Mouse (Mus musculus) kidney, embryonic 14.5 days (tissue): ENCODE measurements around the gene Pls1. TPM values are rescaled to one million over a fixed set of nuclear protein-coding genes. Genes with fewer than 3 reads are reported as not detected.

Source experiments
- ATAC-seq: fragments of 200-750 bp; cut with Nextera tagmentation; 2 replicates; pipeline ENCODE4 v1.8.0; 2017; ENCODE audit warnings: moderate number of reproducible peaks, mild to moderate bottlenecking, moderate TSS enrichment, moderate library complexity; ENCODE audit not compliant: low FRiP score, low TSS enrichment
- H3K27ac ChIP-seq: fragments of 300-500 bp; sonication (generic); 2 replicates; pipeline ENCODE4 v1.5.1; 2014; ENCODE audit warnings: low read depth, mild to moderate bottlenecking, low read length, moderate library complexity, mixed read lengths
- H3K27me3 ChIP-seq: fragments of 300-500 bp; sonication (generic); 2 replicates; pipeline ENCODE4 v1.6.1; 2014; ENCODE audit warnings: mild to moderate bottlenecking, low read length; ENCODE audit not compliant: control insufficient read depth, insufficient read depth
- H3K36me3 ChIP-seq: fragments of 300-500 bp; sonication (generic); 2 replicates; pipeline ENCODE4 v1.6.1; 2014; ENCODE audit warnings: low read length, mixed read lengths; ENCODE audit not compliant: control insufficient read depth, insufficient read depth
- H3K4me1 ChIP-seq: fragments of 300-500 bp; sonication (generic); 2 replicates; pipeline ENCODE4 v1.6.1; 2014; ENCODE audit warnings: low read length, mixed read lengths; ENCODE audit not compliant: control insufficient read depth, insufficient read depth
- H3K4me2 ChIP-seq: fragments of 300-500 bp; sonication (generic); replicated peaks from 2 replicates; pipeline ENCODE4 v1.6.1; 2014; ENCODE audit warnings: low read depth, mild to moderate bottlenecking, low read length
- H3K4me3 ChIP-seq: fragments of 300-500 bp; sonication (generic); 2 replicates; pipeline ENCODE4 v1.5.1; 2014; ENCODE audit warnings: mild to moderate bottlenecking, low read length
- H3K9ac ChIP-seq: fragments of 300-500 bp; sonication (generic); 2 replicates; pipeline ENCODE4 v1.6.1; 2014; ENCODE audit warnings: low read depth, mild to moderate bottlenecking, low read length, moderate library complexity
- H3K9me3 ChIP-seq: fragments of 300-500 bp; sonication (generic); 2 replicates; pipeline ENCODE4 v1.6.1; 2016; ENCODE audit warnings: low read length; ENCODE audit not compliant: control insufficient read depth
- WGBS: fragments of 180-500 bp; shearing (Covaris S2); extraction: QIAGEN DNeasy Blood & Tissue Kit; methylation state at CpG from one replicate; pipeline ENCODE4 v1.1.7; 2014; 5-methylcytosine and 5-hydroxymethylcytosine counted together
- polyA plus RNA-seq: library from polyadenylated mRNA; unstranded; fragments of >200 nt; fragmentation: Nextera tagmentation; extraction: Ambion mirVana; gene quantifications from 2 replicates; pipeline ENCODE4 v1.2.1, GENCODE M21; 2014

The Pls1 gene
- polyA plus RNA-seq, 1 experiment from 2014 or later: 14.1 TPM

DNA sequence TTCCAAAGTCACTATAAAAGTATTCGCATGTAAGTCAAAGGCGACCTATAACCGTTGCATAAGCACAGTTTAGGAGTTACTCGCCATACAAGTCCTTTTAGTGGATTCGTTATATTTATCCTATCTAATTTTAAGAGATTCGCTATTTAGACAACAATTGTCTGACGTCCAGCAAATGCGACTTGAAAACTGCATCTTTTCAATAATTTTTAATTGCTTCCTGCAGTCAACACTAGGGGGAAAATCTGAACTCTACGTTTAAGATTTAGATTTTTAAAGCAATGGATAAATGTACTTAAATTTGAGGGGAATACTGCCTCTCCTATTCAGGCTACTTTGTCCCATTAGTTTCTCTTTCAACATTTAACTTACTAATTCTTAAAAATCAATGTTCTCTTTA is 94.4 kb downstream of the Pls1 start:
- no peak overlapping the region for H3K27ac ChIP-seq
- H3K27me3 ChIP-seq: peaks cover 12% of the 10 kb centered on the region
- peak overlapping the region; percentile 81; the same call in 1 of the 2 replicates for H3K4me3 ChIP-seq
- ATAC-seq: no peak
- H3K4me1 ChIP-seq: no peaks in the 10 kb centered on the region
- 42% methylated on average over 9 of the region's 9 CpGs for WGBS
- peak overlapping the region; percentile 98 for H3K4me2 ChIP-seq
- H3K36me3 ChIP-seq: no peaks in the 10 kb centered on the region
- H3K9me3 ChIP-seq: no peaks in the 10 kb centered on the region
- no peak overlapping the region for H3K9ac ChIP-seq

DNA sequence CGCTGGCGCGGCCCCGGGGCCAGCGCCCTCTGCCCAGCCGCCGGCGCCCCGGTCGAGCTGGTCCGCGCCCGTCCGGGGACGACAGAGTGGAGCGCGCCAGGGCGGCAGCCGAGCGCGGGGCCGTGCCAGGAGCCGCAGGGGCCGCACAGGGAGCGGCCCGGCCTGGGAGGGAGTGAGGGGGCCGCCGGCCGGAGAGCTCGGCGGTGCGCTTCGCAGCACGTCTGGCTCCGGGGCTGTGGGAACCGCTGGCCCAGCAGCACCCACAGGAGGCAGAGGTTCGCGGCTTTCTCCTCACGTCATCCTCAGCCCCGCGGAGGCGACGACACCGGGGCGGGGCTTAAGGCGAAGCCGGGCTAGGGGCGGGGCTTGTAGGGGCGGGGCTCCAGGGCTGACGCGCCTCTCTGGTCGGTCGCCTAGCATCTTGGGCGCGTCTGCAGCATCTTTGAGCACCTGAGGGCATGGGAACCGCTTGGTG is 95.0 kb downstream of the Pls1 start, which contains the start of gene Trpc1:
TSS of gene Trpc1 (minus strand) at position 339 of the 475 bp plus-strand sequence.
- Histone ChIP-seq H3K27me3 (peaks cover 12% of the 10 kb centered on the region), H3K36me3 (no peaks in the 10 kb centered on the region), H3K27ac (no peak within 1 kb of the TSS), H3K4me3 (peak within 1 kb of the TSS; percentile 81), H3K9ac (peak within 1 kb of the TSS; percentile 79), H3K4me2 (peak within 1 kb of the TSS; percentile 98), H3K9me3 (no peaks in the 10 kb centered on the region), H3K4me1 (no peaks in the 10 kb centered on the region)
- under 1% methylated on average over 56 of the region's 56 CpGs for WGBS
- peak; percentile 99 for ATAC-seq

DNA sequence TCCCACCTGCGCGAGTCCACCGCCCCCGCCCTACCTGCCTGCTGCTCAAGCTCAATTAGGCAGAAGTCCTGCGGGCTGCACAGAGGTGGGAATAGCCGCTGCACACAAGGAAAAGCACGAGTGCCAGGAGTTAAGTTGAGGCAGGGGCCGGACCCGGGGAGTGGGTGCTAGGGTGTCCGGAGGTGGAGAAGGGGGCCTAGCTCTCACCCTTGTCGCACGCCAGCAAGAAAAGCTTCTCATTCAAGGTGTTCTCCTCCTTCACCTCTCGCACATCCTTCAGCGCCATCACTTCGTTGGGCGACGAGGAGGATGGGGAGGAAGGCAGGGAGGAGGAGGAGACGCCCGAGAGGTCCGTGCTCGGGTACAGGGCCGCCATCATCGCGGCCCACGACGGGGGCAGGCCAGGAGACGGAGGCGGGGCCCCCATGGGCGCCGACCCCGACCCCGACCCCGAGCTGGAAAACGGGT is 95.6 kb downstream of the Pls1 start:
- Histone ChIP-seq H3K36me3 (no peaks in the 10 kb centered on the region), H3K9ac (peak overlapping the region; percentile 79), H3K4me2 (peak overlapping the region; percentile 98), H3K27me3 (peaks cover 12% of the 10 kb centered on the region), H3K27ac (no peak overlapping the region), H3K9me3 (no peaks in the 10 kb centered on the region), H3K4me1 (no peaks in the 10 kb centered on the region), H3K4me3 (peak overlapping the region; percentile 81)
- peak; percentile 65 for ATAC-seq
- 1% methylated on average over 34 of the region's 34 CpGs for WGBS

DNA sequence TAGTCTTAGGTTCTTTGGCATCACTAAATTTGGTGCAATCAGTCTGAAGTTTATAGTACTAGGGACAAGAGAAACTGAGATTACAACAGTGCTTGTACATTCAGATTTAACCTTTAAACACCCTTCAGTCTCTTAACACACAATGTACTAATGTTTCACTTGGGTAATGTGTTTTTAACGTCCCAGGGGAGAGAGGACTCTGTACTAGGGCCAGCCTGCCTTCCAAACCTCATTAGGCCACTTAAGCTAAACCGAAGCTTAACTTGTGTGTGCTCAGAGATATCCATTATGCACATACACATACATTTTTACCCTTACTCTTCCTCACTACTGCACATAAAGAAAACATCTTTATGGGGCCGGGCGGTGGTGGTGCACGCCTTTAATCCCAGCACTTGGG is 97.8 kb downstream of the Pls1 start:
- no peak overlapping the region for H3K27ac ChIP-seq
- H3K27me3 ChIP-seq: peaks cover 12% of the 10 kb centered on the region
- H3K4me3 ChIP-seq: no peak overlapping the region
- no peaks in the 10 kb centered on the region for H3K36me3 ChIP-seq
- no peaks in the 10 kb centered on the region for H3K4me1 ChIP-seq
- H3K9ac ChIP-seq: no peak overlapping the region
- no peak for ATAC-seq
- H3K9me3 ChIP-seq: no peaks in the 10 kb centered on the region
- H3K4me2 ChIP-seq: no peak overlapping the region
- 87% methylated on average over 5 of the region's 5 CpGs for WGBS

DNA sequence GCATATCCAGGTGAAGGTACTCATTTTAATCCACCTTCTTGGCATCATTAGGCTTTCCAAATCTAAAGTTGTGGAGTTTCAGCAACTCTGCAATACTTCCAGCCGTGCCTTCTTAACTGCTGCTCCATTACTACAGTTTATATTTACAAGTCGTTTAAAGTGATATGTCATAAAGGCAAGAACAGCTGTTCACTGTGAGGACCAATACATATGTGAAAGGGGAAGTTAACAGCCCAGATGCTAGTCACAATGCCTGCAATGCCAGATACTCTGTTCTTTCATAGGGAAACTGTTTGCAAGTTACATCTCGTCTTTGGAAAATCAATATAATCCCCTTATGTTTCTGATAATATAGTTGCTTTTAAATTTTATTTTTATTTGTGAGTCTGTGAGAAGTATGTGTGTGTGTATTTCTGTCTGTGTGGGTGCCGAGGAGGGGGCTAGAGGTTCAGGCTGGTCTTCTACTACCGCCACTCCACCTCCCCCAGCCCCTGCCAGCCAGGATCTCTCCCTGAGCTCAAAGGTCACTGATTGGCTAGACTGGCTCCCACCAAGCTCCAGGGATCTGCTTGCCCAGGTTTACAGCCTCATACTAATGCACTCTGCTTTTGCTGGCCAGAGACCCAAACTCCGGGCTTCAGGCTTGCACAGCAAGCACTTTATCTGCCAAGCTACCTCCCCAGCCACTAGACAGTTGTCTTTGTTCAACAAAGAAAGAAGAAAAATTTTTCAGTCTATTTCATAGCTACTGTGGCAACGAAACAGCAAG is 100.1 kb downstream of the Pls1 start:
- Histone ChIP-seq H3K27me3 (peaks cover 8% of the 10 kb centered on the region), H3K4me1 (no peaks in the 10 kb centered on the region), H3K9ac (no peak overlapping the region), H3K4me2 (no peak overlapping the region), H3K9me3 (no peaks in the 10 kb centered on the region), H3K4me3 (no peak overlapping the region), H3K27ac (no peak overlapping the region), H3K36me3 (no peaks in the 10 kb centered on the region)
- 52% methylated on average over 7 of the region's 7 CpGs for WGBS
- no peak for ATAC-seq

DNA sequence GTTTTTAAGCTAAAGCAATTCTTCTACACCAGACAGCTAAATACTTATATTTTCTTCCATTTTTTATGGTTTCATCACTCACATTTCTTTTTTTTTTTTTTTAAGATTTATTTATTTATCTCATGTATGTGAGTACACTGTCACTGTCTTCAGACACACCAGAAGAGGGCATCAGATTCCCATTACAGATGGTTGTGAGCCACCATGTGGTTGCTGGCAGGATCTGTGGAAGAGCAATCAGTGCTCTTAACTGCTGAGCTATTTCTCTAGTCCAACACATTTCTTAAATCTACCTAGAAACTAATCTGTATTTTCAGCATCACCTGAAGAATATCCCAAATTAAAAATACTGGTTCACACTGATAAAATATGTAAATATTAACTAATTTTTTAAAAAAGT is 108.9 kb downstream of the Pls1 start:
- H3K9ac ChIP-seq: no peak overlapping the region
- H3K9me3 ChIP-seq: no peaks in the 10 kb centered on the region
- H3K4me1 ChIP-seq: no peaks in the 10 kb centered on the region
- H3K4me3 ChIP-seq: no peak overlapping the region
- no peaks in the 10 kb centered on the region for H3K36me3 ChIP-seq
- no peaks in the 10 kb centered on the region for H3K27me3 ChIP-seq
- no peak overlapping the region for H3K27ac ChIP-seq
- no peak for ATAC-seq
- H3K4me2 ChIP-seq: no peak overlapping the region

DNA sequence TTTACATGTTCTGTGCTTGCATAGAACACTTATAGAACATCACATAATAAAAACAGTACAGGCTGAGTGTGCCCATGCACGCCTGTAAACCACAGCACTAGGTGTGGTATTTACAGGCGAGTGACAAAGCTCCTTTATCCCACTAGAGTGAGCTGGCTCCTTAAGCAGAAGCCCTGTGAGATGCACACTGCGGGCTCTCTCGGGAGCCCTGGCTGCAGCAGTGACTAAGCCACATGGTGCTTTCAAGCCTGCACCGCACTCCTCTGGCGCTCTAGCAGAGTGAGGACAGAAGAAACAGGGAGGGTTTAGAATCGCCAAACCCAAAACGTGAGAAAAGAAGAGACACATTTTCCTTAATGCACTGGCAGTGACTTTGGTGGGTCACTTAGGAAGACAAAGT is 132.5 kb downstream of the Pls1 start:
- H3K9ac ChIP-seq: no peak overlapping the region
- ATAC-seq: no peak
- no peaks in the 10 kb centered on the region for H3K4me1 ChIP-seq
- no peak overlapping the region for H3K4me3 ChIP-seq
- 38% methylated on average over 8 of the region's 8 CpGs for WGBS
- H3K27me3 ChIP-seq: no peaks in the 10 kb centered on the region
- no peak overlapping the region for H3K4me2 ChIP-seq
- no peak overlapping the region for H3K27ac ChIP-seq
- H3K9me3 ChIP-seq: no peaks in the 10 kb centered on the region
- no peaks in the 10 kb centered on the region for H3K36me3 ChIP-seq

DNA sequence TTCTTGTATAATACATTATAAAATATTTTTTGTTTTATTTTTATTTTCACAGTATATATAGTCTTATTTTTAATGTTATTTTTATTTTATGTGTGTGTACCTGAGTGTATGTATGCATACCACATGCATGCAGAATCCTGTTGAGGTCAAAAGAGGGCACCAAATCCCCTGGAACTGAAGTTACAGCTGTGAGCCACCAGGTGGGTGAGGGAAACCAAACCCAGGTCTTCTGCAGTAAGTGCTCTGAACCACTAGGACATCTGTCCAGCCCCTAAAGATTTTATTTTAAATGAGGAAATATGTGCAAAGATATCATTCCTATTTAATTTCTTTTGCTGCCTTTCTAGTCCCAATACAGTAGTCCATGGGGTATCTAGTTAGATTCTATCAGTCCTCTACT is 136.2 kb downstream of the Pls1 start:
- Histone ChIP-seq H3K9me3 (no peaks in the 10 kb centered on the region), H3K27ac (no peak overlapping the region), H3K9ac (no peak overlapping the region), H3K4me3 (no peak overlapping the region), H3K4me1 (no peaks in the 10 kb centered on the region), H3K4me2 (no peak overlapping the region), H3K27me3 (no peaks in the 10 kb centered on the region), H3K36me3 (no peaks in the 10 kb centered on the region)
- no peak for ATAC-seq

DNA sequence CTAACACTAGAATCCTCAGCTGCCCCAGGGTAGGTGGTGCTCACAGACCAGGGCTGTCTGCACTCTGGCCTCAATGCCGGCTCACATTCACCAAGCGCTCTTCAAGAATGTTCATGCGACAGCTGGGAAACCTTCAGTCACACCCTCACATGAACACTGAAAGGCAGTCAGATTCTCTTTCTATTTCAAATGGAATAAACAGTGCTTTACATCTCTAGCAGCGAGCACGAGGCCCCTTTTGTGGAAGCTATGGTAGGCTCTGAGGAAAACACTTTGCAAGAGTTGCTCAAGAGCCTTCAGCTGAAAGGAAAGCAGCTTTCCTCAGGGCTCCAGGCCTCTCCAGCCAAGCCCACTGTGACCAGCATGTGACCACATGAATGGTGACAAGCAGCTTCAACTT is 139.7 kb downstream of the Pls1 start:
- no peaks in the 10 kb centered on the region for H3K27me3 ChIP-seq
- H3K9ac ChIP-seq: no peak overlapping the region
- no peaks in the 10 kb centered on the region for H3K9me3 ChIP-seq
- WGBS: 94% methylated on average over 5 of the region's 5 CpGs
- no peak overlapping the region for H3K27ac ChIP-seq
- no peak overlapping the region for H3K4me2 ChIP-seq
- no peak overlapping the region for H3K4me3 ChIP-seq
- H3K36me3 ChIP-seq: no peaks in the 10 kb centered on the region
- ATAC-seq: no peak
- H3K4me1 ChIP-seq: no peaks in the 10 kb centered on the region
